Mouse (Mus musculus) MEL (cell line): ENCODE results near the gene Serpinb6b.

Experiments
- CHD2 ChIP-seq: IDR thresholded peaks from 2 replicates; pipeline ENCODE4 v1.6.1; 2011; ENCODE audit warnings: low read length, improper control_type of control experiment
- EP300 ChIP-seq, 2 experiments: IDR thresholded peaks; 2 replicates each; pipeline ENCODE4 v1.6.1; 2011; ENCODE audit warnings: improper control_type of control experiment in 2 of 2, low read length in 2 of 2, low read depth in 1 of 2, mild to moderate bottlenecking in 1 of 2
- MAX ChIP-seq: IDR thresholded peaks from 2 replicates; pipeline ENCODE4 v1.6.1; 2011; ENCODE audit warnings: low read length, improper control_type of control experiment
- MAZ ChIP-seq: IDR thresholded peaks from 2 replicates; pipeline ENCODE4 v1.6.1; 2012; ENCODE audit warnings: low read depth, mild to moderate bottlenecking, inconsistent platforms, low read length, improper control_type of control experiment
- NELFE ChIP-seq: IDR thresholded peaks from 2 replicates; pipeline ENCODE4 v1.6.1; 2011; ENCODE audit warnings: low read depth, low read length, improper control_type of control experiment
- ZC3H11A ChIP-seq: IDR thresholded peaks from 2 replicates; pipeline ENCODE4 v1.6.1; 2012; ENCODE audit warnings: low read depth, mild to moderate bottlenecking, inconsistent platforms, low read length, improper control_type of control experiment
- ZMIZ1 ChIP-seq: IDR thresholded peaks from 2 replicates; pipeline ENCODE4 v1.6.1; 2012; ENCODE audit warnings: low read depth, mild to moderate bottlenecking, inconsistent platforms, low read length, improper control_type of control experiment, moderate library complexity
- ZNF384 ChIP-seq: IDR thresholded peaks from 2 replicates; pipeline ENCODE4 v1.6.1; 2012; ENCODE audit warnings: low read depth, mild to moderate bottlenecking, inconsistent platforms, low read length, improper control_type of control experiment

GRCm38 (mm10) chr13:32964989-32965811 is at the start of gene Serpinb6b:
- no peak for TF ChIP-seq MAX
- TF ChIP-seq CHD2 = no peak
- TF ChIP-seq MAZ = no peak
- TF ChIP-seq EP300 (IDR thresholded peaks at IDR 0.05; ENCODE audit: low read depth in 1 of 2, low read length in 2 of 2) = no peak
- no peak for TF ChIP-seq ZC3H11A
- TF ChIP-seq ZNF384 = no peak
- no peak for TF ChIP-seq ZMIZ1
- no peak for TF ChIP-seq NELFE
